Mouse (Mus musculus) neural tube, embryonic 11.5 days (tissue): ENCODE data around the gene Bag5. TPM values are rescaled to one million over a fixed set of nuclear protein-coding genes. Genes with fewer than 3 reads are reported as not detected.
A peak's percentile ranks its signal among the peaks of the same experiment; 100 is the strongest.

Source experiments
- ATAC-seq: fragments of 200-750 bp; cut with Nextera tagmentation; 2 replicates; pipeline ENCODE4 v1.8.0; 2017; ENCODE audit warnings: moderate number of reproducible peaks, mild to moderate bottlenecking, moderate TSS enrichment, moderate library complexity; ENCODE audit not compliant: insufficient read depth, low FRiP score, low TSS enrichment
- DNase-seq: peaks from one replicate; pipeline ENCODE4 v3.0.0-alpha.2; 2015; ENCODE audit warnings: low spot score
- H3K27ac ChIP-seq: fragments of 300-500 bp; sonication (generic); 2 replicates; pipeline ENCODE4 v1.5.1; 2014; ENCODE audit warnings: low read depth, mild to moderate bottlenecking, low read length
- H3K27me3 ChIP-seq: fragments of 300-500 bp; sonication (generic); 2 replicates; pipeline ENCODE4 v1.6.1; 2014; ENCODE audit warnings: mild to moderate bottlenecking, low read length, mixed read lengths; ENCODE audit not compliant: control insufficient read depth, insufficient read depth
- H3K36me3 ChIP-seq: fragments of 300-500 bp; sonication (generic); 2 replicates; pipeline ENCODE4 v1.6.1; 2014; ENCODE audit warnings: mild to moderate bottlenecking, low read length, moderate library complexity, mixed read lengths; ENCODE audit not compliant: control insufficient read depth, insufficient read depth
- H3K4me1 ChIP-seq: fragments of 300-500 bp; sonication (generic); 2 replicates; pipeline ENCODE4 v1.6.1; 2014; ENCODE audit warnings: low read length, mixed read lengths; ENCODE audit not compliant: control insufficient read depth, insufficient read depth
- H3K4me2 ChIP-seq: fragments of 300-500 bp; sonication (generic); 2 replicates; pipeline ENCODE4 v1.6.1; 2014; ENCODE audit warnings: low read depth, mild to moderate bottlenecking, moderate library complexity
- H3K4me3 ChIP-seq: fragments of 300-500 bp; sonication (generic); 2 replicates; pipeline ENCODE4 v1.5.1; 2014; ENCODE audit warnings: low read depth, low read length
- H3K9ac ChIP-seq: fragments of 300-500 bp; sonication (generic); 2 replicates; pipeline ENCODE4 v1.6.1; 2014; ENCODE audit warnings: mild to moderate bottlenecking, low read length
- H3K9me3 ChIP-seq: fragments of 300-500 bp; sonication (generic); 2 replicates; pipeline ENCODE4 v1.6.1; 2016; ENCODE audit warnings: low read length; ENCODE audit not compliant: control insufficient read depth
- WGBS: fragments of 180-500 bp; shearing (Covaris S2); extraction: QIAGEN DNeasy Blood & Tissue Kit; methylation state at CpG from one replicate; pipeline ENCODE4 v1.1.7; 2014; 5-methylcytosine and 5-hydroxymethylcytosine counted together
- polyA plus RNA-seq: library from polyadenylated mRNA; unstranded; fragments of >200 nt; fragmentation: Nextera tagmentation; extraction: Ambion mirVana; gene quantifications from 2 replicates; pipeline ENCODE4 v1.2.1, GENCODE M21; 2014

The Bag5 gene
- polyA plus RNA-seq, 1 experiment from 2014 or later, result 60.0 TPM

DNA sequence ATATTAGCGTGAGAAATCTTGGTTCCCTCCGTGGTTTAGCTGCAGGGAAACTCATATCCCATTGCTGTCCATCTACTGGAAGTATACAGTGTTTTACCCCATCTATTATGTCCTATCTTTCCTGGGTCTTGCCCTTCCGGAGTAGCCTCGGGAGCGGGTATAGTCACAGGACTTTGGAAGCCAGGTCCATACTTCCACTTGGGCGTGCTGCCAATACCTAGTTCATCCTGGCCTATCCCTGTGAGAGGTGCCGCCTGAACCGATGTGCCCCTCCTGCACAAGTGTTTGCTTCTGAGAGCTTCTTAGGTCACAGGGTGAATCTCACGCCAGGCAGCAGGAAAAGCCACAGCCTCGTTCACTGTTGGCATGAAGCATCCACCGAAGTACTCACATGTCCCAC is 23.6 kb downstream of the Bag5 start:
- WGBS, result 89% methylated on average over 11 of the region's 11 CpGs
- no peak overlapping the region for H3K27ac ChIP-seq
- no peaks in the 10 kb centered on the region for H3K36me3 ChIP-seq

DNA sequence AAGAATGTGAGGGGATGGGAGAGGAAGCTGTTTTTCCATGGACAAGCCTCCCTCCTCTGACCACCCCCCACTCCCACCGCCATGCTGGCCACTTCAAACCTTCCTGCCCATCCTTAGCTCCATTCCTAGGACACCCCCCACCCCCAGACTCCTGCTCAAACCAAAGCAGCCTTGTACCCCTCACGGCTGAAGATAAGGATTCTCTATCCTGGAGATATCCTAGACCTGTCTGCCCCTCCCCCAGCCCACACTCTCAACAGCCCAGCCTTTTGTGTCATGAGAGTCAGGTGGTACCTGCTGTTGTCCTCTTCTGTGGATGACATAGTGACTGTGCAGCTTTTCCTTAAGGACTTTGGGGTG is 25.0 kb downstream of the Bag5 start:
- Histone ChIP-seq H3K4me3 (no peak overlapping the region), H3K9ac (no peak overlapping the region), H3K27me3 (no peaks in the 10 kb centered on the region), H3K4me2 (no peak overlapping the region), H3K27ac (peak overlapping the region; percentile 30; the same call in 1 of the 2 replicates), H3K36me3 (no peaks in the 10 kb centered on the region), H3K9me3 (no peaks in the 10 kb centered on the region), H3K4me1 (peaks cover 35% of the 10 kb centered on the region)
- DNase-seq (no peak), ATAC-seq (no peak)
- 41% methylated on average over 2 of the region's 2 CpGs for WGBS

More for the DNA sequence above, 23.6 kb downstream of the Bag5 start:
- Histone ChIP-seq H3K4me2 (no peak overlapping the region), H3K4me1 (peaks cover 48% of the 10 kb centered on the region), H3K9ac (no peak overlapping the region), H3K9me3 (no peaks in the 10 kb centered on the region), H3K27me3 (no peaks in the 10 kb centered on the region), H3K4me3 (no peak overlapping the region)
- no peak for ATAC-seq
- DNase-seq, result no peak

DNA sequence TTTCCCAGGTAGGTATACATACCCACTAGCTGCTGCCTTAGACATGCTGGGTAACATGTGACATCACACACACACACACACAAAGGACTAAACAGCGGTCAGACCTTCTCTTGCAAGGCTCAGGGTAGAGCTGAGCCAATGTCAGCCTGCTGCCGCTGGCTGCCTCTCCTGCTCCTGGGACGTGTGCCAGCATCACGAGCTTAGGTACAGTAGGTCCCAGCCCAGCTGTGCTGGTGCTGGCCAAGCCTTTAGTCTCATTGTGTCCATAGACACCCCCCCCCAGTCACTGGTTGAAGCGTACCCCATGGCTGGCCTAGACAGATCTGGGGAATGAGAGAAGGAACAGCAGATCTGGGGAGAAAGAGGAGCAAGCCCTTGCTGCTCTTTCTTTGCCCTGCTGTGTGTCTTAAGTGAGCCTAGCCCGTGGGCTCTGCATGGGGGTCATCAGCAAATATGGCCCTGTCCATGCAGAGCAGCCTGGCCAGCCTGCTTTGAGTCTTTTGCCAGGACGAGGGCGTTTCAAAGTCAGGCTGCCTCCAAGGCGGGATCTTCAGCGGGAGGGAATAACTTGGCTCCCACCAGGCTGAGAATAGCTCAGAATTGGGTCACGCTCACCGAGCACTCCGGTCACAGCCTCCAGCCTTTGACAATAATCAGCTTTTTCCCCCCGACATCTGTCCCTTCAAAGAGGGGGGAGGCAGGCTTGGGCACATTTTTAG is 25.5 kb downstream of the Bag5 start:
- H3K27me3 ChIP-seq, result no peaks in the 10 kb centered on the region
- no peaks in the 10 kb centered on the region for H3K9me3 ChIP-seq
- DNase-seq, result no peak
- no peak for ATAC-seq
- H3K4me3 ChIP-seq, result no peak overlapping the region
- 35% methylated on average over 14 of the region's 14 CpGs for WGBS
- H3K4me1 ChIP-seq, result peaks cover 29% of the 10 kb centered on the region
- no peak overlapping the region for H3K4me2 ChIP-seq
- peak overlapping the region; percentile 44 for H3K9ac ChIP-seq
- peak overlapping the region; percentile 30; the same call in 1 of the 2 replicates for H3K27ac ChIP-seq
- peaks cover 2% of the 10 kb centered on the region for H3K36me3 ChIP-seq

DNA sequence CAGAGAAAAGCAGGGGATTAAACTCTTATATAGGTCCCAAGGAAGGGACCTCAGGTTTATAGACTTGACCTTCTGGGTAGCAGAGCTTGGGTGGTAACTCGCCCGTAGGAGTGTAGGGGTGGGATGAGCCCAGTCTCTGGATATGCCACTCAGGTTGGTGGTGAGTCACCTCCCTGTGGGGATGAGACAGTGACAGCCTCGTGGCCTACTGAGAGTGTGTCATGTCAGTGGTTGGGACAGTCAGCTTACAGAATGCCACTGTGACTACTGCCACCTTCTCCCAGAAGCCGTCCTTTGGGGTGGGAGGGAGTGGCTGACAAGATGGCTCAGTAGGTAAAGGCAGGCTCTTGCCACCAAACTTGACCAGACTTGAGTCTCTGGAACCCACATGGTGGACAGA is 26.7 kb downstream of the Bag5 start:
- no peak overlapping the region for H3K4me2 ChIP-seq
- no peak for ATAC-seq
- H3K36me3 ChIP-seq, result peaks cover 3% of the 10 kb centered on the region
- H3K9me3 ChIP-seq, result no peaks in the 10 kb centered on the region
- H3K27ac ChIP-seq, result no peak overlapping the region
- WGBS, result 85% methylated on average over 4 of the region's 4 CpGs
- H3K4me3 ChIP-seq, result no peak overlapping the region
- DNase-seq, result no peak
- no peaks in the 10 kb centered on the region for H3K27me3 ChIP-seq
- no peak overlapping the region for H3K9ac ChIP-seq
- H3K4me1 ChIP-seq, result peaks cover 19% of the 10 kb centered on the region

DNA sequence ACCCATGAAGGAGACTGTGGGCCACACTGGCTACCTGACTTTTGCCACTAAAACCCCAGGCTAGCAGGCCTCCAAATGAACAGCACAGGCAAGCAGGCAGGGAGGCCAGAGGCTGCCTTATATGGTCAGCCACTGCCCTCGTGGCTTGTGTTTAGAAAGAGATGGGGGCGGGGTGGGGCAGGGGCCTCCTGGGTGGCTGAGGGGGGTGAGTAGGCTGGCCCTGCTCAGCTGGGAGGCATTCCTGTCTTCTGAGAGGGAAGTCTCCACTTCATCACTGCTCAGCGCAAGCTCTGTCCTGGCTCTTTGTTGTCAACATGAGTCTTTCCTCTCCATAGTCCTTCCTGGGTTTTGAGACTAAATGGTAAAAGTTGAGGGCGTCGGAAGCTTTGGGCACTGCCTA is 30.3 kb downstream of the Bag5 start:
- H3K4me3 ChIP-seq, result no peak overlapping the region
- no peak overlapping the region for H3K27ac ChIP-seq
- no peaks in the 10 kb centered on the region for H3K27me3 ChIP-seq
- H3K4me1 ChIP-seq, result peaks cover 17% of the 10 kb centered on the region
- WGBS, result 79% methylated on average over 3 of the region's 5 CpGs
- H3K36me3 ChIP-seq, result peaks cover 3% of the 10 kb centered on the region
- ATAC-seq (no peak), DNase-seq (no peak)
- no peak overlapping the region for H3K4me2 ChIP-seq
- no peak overlapping the region for H3K9ac ChIP-seq
- H3K9me3 ChIP-seq, result no peaks in the 10 kb centered on the region

DNA sequence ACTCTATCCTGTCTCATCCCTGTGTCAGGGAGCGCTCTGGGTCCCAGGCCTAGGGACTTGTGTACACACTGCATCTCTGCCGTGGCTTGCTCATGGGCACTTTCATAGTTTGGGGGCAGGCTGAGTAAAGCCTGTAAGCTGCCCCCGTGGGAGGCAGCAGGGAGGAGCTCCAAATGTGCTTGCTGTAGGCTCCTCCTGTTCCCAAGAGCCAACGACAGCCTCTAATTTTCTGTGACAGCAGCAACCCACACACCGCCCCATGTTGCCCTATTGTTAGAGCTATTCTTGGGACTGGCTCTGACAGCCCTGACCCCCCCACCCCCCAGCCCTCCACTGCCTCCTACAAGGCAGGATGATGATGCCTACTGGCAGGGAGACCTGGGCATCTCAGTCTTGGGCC is 31.1 kb downstream of the Bag5 start:
- Histone ChIP-seq H3K9me3 (no peaks in the 10 kb centered on the region), H3K4me3 (no peak overlapping the region), H3K4me2 (no peak overlapping the region), H3K4me1 (peaks cover 18% of the 10 kb centered on the region), H3K36me3 (peaks cover 3% of the 10 kb centered on the region), H3K9ac (no peak overlapping the region), H3K27ac (no peak overlapping the region), H3K27me3 (no peaks in the 10 kb centered on the region)
- ATAC-seq (no peak), DNase-seq (no peak)
- 87% methylated on average over 5 of the region's 5 CpGs for WGBS

DNA sequence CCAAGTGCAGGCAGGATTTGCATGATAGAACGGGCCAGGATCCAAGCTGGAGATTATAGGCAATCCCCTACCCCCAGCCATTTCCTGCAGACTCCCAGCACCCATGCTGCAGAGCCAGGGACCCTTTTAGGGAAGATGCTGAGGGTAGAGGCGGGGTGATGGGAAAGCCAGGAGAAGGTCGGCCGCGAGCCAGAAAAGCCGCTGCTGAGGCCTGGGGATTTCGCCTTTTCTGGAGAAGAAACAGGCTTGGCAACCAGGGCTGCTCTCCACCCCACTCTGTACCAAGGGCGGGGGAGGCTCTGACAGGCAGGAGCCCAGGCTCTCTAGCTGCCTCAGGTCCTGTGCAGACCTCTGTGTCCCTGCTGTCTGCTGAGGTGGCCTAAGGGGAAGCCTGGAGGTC is 31.8 kb downstream of the Bag5 start:
- WGBS, result 95% methylated on average over 8 of the region's 8 CpGs
- Histone ChIP-seq H3K4me2 (no peak overlapping the region), H3K27me3 (no peaks in the 10 kb centered on the region), H3K36me3 (peaks cover 3% of the 10 kb centered on the region), H3K27ac (no peak overlapping the region), H3K9ac (no peak overlapping the region), H3K4me1 (peaks cover 16% of the 10 kb centered on the region), H3K4me3 (no peak overlapping the region), H3K9me3 (no peaks in the 10 kb centered on the region)
- DNase-seq, result no peak
- ATAC-seq, result no peak

DNA sequence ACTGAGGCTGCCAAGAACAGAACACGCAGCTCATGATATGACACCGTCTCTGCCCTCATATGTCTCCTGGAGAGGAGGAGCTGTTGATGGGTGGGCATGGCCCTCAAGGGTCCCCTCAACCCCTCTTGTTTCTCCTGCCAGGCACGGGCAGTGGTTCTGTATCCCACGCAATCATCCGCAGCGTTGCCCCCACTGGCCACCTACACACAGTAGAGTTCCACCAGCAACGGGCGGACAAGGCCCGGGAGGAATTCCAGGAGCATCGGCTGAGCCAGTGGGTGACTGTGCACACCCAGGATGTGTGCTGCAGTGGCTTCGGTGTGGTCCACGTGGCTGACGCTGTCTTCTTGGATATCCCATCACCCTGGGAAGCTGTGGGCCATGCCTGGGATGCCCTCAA is 32.4 kb downstream of the Bag5 start:
- no peak overlapping the region for H3K4me2 ChIP-seq
- H3K9me3 ChIP-seq, result no peaks in the 10 kb centered on the region
- no peak overlapping the region for H3K4me3 ChIP-seq
- no peak overlapping the region for H3K27ac ChIP-seq
- DNase-seq (no peak), ATAC-seq (no peak)
- peaks cover 16% of the 10 kb centered on the region for H3K4me1 ChIP-seq
- peaks cover 3% of the 10 kb centered on the region for H3K36me3 ChIP-seq
- no peak overlapping the region for H3K9ac ChIP-seq
- WGBS, result 95% methylated on average over 13 of the region's 13 CpGs
- no peaks in the 10 kb centered on the region for H3K27me3 ChIP-seq

DNA sequence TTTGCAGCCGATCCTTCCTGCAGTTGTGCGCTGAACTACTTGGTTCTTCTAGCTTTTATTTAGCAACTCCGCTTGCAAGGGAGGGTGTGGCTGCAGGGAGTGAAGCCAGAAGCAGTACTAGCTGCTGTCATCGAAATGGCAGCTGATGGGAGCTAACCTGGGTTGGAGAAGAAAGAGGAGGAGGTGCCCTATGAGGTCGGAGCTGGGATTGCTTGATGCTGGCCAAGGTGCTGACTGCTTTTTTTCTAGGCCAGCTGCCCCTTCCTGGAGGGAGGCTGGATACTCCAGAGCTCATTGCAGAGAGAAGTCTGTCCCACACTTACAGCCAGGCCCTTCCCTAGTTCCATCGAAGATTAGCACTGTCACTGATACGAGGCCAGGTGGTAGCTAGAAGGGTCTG is 34.1 kb downstream of the Bag5 start:
- H3K27me3 ChIP-seq, result peaks cover 2% of the 10 kb centered on the region
- 59% methylated on average over 7 of the region's 7 CpGs for WGBS
- H3K4me1 ChIP-seq, result peaks cover 16% of the 10 kb centered on the region
- ATAC-seq (no peak), DNase-seq (no peak)
- peak overlapping the region; percentile 93 for H3K4me2 ChIP-seq
- H3K4me3 ChIP-seq, result peak overlapping the region; percentile 93
- peak overlapping the region; percentile 78 for H3K9ac ChIP-seq
- peaks cover 3% of the 10 kb centered on the region for H3K36me3 ChIP-seq
- H3K9me3 ChIP-seq, result no peaks in the 10 kb centered on the region
- no peak overlapping the region for H3K27ac ChIP-seq
